Mouse (Mus musculus) liver (tissue): ENCODE data around the gene Naa25.

Experiments
- DNase-seq: peaks from one replicate; pipeline ENCODE4 v3.0.0-alpha.2; 2020; ENCODE audit warnings: mixed read lengths

Naa25 gene

DNA sequence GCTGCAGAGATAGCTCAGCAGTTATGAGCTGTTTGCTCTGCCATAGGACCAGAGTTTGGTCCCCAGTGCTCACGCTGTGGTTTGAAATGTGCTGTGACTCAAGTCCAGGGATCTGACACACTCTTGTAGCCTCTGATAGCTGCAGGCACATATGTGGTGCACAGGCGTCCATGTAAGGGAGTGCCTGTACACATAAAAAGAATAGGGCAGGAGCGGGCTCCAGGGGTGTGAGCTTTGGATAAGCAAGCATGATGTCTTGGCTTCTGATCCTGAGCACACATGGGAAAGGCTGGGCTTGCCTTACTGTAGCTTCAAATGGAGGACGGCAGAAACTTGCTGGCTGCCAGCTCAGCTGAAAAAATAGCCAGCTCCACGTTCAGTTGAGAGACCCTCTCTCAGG lies 2.1 kb upstream of the Naa25 start:
- no peak for DNase-seq

DNA sequence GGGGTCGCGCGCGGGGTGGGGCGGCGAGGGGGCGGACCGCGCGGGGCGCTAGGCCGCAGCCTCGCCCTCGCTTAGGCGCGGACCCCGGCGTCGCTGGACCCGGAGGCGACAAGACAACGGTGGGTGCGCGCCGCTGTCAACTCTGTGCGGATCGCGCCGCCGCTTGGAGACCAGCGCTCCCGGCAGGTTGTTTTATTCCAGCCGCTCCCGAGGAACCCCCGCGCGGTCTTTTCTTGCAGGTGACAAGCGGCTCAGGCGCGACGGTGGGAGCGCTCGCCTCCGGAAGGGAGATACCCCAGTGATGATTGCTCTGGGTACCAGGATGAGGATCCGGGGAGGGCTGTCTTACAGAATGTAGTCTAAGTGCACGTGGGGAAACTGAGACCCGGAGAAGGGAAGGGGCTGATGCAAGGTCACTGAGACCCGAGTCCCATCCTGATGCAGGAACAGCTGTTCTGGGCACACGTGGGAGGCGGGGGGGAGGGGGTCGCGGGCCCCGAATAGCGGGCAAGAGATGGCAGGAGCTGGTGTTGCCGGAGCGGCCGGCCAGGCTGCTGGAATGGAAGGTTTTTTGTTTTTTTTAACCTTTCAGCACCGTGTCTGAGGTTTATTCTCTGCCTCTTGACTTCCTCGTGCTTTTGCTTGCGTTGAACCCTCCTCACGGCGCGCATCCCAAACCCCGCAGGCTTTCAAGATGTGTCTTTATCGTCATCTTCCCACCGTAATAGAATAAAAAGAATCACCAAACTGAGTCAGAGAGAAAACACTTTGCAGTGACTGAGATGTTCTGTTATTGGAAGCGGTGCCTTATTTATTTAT lies 619 bp downstream of the Naa25 start:
- DNase-seq, result peak; percentile 29

DNA sequence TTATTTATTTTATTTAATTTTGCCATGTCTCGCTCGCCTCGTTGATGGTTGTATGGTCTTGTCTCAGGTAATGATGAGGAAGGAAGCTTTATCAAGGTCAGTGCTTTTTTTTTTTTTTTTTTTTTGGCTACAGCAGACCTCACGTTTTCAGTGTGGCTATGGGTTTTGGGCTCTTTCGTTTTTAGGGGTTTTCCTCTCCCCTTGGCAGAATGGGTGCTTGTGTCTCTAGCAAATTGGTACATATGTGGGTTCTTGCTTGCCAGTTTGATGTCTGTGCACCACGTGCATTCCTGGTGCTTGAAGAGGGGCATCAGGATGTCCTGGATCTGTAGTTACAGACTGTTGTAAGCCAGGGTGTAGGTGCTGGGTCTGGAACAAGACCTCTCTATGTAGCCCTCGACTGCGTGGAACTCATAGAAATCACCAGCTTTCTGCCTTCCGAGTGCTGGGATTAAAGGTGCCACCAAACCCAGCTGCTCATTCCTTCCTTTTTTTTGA lies 1.3 kb downstream of the Naa25 start:
- DNase-seq, result no peak

DNA sequence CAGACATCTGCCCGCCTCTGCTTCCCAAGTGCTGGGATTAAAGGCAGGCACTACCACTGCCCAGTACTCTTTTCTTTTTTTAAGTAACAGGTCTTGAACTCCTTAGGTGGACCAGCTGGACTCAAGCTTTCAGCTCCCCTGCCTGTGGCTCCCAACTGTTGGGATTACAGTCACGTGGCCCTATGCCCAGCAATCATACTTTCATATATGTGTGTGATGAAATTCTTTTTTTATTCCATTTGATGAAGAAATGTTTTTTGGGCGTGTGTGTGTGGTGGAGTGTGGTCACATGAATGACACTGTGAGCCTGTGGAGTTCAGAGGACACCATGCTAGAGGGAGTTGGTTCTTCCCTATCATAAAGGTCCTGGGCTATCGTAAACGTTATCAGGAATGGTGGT lies 1.8 kb downstream of the Naa25 start:
- no peak for DNase-seq

DNA sequence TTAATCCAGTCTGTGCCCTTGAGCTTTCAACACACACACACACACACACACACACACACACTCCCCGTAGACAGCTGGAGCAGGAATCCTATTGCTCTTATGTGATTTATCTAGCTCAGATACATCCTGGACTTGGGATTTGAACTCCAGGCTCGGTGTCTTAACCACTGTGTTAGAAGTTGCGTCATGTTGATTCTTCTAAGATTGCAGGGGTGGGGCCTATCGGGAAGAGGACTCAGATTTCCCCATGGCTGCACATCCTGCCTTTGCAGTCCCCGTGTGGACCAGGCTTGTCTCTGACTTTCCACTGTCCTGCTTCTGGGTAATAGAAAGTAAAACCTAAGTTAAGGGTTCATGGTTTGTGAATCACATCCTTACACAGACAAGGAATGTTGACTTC lies 2.3 kb downstream of the Naa25 start:
- DNase-seq, result no peak

DNA sequence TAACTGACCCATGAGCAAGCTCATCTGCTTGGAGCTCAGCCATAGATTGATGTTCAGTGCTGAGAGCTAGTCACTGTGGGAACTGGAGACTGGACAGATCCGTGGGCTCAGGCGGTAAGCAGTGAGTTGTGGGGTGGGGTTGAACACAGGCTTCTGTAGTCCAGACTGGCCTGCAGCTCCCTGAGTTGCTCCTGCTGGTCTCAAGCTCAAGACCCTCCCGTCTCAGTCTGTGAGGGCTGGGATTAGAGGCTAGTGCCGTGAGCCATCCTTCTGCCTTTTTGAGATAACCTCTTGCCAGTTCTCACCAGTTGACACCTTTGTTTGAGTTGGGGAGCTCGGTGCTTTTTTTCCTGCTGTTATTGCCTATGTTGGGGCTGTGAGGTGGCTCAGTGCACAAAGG lies 3.1 kb downstream of the Naa25 start:
- DNase-seq, result no peak

DNA sequence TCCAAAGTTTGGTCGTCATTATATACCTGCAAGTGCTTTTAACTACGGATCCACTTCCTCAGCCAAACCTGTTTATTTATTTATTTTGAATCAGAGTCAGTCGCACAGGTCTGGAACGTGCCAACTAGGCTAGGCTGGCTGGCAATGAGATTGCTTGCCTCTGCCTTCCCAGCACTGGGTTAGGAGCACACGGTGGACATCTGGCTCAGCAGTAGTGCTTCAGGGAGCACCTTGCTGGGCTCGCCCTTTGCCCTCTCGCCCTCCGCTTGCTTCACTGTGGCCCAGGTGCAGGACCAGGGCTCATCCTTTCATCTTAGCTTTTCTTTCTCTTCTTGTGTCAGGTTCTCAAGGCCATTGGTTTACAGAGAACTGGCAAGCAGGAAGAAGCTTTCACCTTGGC lies 10.1 kb downstream of the Naa25 start:
- no peak for DNase-seq

DNA sequence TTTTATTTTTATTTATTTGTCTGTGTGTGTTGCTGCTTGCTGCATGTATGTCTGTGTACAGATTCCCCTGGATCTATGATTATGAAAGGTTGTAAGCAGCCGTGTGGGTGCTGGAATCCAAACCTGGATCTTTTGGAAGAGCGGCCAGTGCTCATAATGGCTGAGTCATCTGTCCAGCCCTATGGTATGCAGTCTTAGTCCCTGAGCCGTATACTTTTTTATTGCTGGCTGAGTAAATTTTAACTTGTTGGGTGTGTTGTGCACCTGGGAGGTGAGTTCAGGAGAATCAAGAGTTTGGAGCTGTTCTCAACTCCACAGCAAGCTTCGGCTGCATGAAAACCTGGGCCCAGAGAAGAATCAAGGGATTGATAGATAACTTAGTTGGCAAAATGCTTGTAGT lies 13.2 kb downstream of the Naa25 start:
- no peak for DNase-seq

DNA sequence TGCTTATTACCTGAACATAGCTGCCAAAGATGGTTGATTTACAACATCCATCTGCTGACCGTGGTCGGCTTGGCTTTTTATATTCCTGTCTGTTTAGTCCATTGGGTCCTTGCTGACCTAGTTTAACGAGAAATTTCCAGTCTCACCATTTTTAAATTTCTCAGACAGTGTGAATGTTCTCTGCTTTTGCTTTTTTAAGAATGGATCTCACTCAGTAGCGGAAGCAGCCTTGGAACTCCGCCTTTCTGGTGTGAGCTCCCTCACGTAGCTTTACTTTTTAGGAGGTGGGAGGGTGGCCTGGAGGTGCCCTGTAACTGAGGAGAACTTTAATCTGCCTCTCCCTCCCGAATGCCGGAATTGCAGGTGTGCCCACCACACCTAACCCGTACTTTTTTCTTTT lies 23.0 kb downstream of the Naa25 start:
- DNase-seq, result no peak

DNA sequence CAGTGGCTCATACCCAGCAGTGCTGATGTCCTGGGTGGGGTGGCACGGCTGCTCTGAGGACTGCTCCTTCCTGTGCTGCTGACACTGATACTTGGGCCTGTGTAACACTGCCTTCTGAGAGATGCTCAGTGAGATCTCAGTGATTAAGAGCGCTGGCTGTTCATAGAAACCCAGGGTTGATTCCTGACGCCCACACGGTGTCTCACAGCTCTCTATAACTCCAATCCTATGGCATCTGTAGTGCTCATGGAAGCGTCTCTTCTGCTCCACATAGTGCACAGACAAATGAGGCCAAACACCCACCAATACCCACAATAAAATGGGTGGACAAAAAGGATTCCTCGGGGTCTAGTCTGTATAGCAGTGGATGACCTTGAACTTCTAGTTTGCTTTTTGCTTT lies 25.1 kb downstream of the Naa25 start:
- no peak for DNase-seq

DNA sequence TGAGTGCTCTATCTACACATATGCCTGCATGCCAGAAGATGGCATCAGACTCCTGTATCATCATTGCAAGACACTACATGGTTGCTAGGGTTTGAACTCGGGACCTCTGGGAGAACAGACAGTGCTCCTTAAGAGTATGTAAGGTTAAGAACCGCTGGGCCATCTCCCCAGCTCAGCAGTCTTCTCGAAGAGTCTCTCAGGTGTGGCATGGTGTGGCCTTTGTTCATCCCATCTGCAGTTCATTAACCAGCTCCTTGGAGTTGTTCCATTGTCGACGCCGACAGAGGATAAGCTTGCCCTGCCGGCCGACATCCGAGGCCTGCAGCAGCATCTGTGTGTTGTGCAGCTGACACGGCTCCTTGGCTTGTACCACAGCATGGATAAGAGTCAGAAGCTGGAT lies 25.6 kb downstream of the Naa25 start:
- DNase-seq, result no peak

DNA sequence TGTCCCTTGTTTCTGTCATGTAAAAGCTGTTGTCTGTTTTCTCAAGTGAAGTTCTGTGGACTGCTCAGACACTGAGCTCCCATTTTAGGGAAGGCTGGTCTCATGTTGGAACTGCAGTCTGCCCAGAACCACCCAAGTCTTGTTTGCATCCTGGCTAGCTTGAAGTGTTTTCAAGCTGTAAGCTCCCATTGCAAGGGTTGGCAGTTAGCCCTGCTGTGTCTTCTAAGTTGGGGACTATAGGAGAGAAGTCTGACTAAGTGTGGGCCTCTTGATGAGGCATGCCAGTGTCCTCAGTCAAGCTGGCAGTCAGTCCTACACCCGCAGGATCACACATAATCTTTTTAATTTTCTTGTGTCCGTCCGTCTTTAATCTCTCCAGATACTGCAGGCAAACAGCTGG lies 31.2 kb downstream of the Naa25 start:
- DNase-seq, result no peak

DNA sequence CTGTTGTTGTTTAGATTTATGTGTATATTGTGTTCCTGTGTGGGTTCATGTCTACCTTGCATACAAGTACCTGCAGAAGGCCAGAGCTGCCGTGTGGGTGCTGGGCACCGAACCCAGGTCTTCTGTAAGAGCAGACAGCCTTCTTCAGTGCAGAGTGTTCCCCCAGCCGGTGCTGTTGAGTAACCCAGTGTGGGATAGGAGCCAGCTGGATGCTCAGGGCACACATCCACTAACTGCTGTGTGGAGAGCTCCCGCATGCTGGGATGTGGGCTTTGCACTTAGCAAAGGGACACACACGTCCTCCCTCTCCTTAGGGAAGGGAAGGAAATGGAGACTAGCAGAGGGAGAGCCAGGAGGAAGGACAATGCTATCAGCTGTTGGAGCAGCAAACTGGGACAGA lies 40.4 kb downstream of the Naa25 start:
- no peak for DNase-seq

DNA sequence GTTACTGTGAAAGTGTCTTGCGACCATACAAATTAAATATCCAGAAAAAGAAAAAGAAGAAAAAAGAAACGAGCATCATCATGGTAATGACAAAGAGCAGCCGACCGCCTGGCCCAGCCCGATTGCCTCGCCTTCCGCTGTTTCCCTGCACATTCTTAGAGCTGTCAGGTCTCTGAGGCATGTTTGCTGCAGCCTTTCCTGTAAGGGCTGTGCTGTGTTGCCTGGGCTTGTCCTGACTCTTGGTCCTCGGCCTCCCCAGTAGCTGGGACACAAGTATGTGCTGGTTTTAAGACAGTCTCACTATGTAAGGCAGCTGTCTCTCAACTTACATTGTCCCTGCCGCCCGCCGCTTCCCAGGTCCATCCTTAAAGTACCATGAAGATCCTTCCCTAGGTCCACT lies 41.0 kb downstream of the Naa25 start:
- no peak for DNase-seq

DNA sequence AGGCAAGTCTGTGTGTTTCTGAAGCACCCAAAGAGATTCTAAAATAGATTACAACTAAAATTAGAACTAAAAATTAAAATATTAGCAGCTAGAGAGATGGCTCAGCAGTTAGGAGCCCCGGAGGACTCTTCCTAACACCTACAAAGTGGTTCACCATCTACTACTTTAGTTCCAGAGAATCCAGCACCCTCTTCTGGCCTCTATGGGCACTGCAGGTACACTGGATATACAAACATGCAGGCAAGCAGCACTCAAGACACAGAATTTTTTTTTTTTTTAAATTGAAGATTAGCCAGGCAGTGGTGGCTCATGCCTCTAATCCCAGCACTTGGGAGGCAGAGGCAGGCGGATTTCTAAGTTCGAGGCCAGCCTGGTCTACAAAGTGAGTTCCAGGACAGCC lies 45.8 kb downstream of the Naa25 start:
- DNase-seq, result peak; percentile 72

DNA sequence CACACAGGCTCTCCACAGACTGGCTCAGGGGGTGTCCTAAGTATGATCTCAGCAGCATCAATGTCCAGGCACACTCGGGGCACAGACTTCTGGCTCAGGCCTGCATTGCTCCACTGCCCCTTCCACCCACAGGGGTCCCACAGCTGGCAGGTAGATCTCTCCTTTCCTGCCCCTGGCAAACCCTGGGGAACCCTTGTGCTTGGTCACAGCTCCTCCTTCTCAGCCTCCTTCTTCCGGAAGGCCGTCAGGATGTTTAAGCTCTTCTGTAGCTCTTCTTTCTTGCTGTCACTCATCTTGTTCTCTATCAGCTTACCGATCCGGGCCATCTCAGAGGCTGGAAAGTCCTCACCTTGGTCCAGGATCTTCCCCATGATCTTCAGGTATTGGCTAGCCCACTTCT lies 47.1 kb downstream of the Naa25 start:
- DNase-seq, result no peak

DNA sequence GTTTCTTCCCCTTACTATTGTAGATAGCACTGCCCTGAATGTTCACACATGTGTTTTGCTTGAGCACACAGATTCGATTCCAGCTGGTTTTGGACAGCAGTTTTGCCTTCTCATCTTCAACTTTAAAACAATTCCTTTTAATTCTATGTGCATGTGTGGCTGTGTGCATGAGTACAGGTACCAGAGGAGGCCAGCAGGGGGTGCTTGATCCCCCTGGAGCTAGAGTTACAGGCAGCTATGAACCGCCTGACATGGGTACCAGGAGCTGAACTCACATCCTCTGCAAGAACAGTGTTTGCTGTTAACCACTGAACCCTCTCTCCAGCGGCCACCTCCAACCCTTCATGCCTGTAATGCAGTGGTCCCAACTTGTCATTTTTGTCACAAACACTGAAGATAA lies 50.7 kb downstream of the Naa25 start:
- DNase-seq, result peak; percentile 37

DNA sequence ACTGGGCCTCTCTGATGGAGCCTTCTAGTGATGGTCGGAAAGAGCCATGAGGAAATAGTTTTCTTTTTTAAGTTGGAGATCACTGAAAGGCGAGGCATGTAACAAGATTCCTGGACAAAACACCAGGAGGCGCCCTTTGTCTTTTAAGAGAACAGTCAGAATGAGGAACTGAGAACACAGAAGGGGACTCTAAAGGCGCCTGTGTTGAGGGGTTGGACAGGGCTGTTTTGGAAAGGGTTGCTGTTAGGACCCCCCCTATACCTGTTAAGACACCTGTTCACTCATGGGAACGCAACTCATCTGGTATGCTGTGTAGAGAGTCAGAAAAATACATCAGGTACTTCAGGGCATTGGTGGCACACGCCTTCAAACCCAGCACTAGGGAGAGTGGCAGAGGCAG lies 52.2 kb downstream of the Naa25 start:
- DNase-seq, result peak; percentile 65

DNA sequence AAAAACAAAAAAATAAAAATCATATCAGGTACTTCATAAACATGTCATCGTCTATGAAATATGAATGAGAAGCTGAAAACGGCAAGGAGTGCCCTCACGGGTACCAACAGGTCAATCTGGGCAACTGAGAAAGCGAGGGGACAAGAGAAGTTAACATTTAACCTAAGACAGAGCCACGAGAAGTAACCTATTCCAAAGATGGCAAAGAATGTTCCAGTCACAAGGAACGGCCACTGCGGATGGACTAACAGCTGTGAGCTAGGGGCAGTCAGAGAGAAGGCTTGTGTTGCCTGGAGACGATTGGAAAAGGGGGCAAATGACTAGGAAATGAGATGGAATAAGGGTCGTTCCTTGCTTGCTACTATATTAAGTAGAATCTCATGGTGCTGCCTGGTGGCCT lies 52.7 kb downstream of the Naa25 start:
- DNase-seq, result no peak

DNA sequence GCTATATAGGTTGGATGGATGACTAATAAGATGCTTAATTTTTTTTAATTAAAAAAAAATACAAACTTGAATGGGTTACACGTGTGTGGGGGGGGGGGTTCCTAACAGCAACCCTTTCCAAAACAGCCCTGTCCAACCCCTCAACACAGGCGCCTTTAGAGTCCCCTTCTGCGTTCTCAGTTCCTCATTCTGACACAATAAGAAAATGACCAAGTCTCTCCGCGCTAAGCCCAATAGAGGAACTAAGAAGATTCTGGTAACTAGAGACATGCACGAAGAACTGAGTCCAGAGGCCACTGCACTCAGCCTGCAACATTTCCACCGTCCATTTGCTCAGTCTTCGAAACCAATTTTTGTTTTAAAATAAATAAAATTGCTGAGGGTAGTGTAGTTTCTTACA lies 53.5 kb downstream of the Naa25 start:
- DNase-seq, result no peak

DNA sequence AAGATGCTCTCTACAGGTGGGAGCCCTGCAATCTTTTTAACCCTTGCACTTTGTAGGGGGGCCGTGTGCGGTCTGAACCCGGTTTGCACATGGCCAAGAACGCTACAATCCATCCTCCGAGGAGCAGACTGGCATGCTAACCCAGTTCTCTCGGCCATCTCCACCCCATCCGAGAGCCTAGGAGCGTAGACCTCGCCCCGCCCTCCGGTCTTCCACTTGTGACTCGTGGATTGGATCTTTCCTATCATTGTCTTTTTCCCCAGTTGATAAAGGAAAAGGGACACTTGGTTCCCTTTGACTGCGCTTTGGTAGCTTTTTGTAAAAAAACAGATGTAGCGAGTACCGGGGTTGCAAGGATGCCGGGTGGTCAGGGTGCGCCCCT lies 53.9 kb downstream of the Naa25 start, which contains the start of gene Tmem116:
Gene Tmem116, plus strand, starts transcription at position 250 of the 382 bp plus-strand sequence.
- DNase-seq, result peak; percentile 81

DNA sequence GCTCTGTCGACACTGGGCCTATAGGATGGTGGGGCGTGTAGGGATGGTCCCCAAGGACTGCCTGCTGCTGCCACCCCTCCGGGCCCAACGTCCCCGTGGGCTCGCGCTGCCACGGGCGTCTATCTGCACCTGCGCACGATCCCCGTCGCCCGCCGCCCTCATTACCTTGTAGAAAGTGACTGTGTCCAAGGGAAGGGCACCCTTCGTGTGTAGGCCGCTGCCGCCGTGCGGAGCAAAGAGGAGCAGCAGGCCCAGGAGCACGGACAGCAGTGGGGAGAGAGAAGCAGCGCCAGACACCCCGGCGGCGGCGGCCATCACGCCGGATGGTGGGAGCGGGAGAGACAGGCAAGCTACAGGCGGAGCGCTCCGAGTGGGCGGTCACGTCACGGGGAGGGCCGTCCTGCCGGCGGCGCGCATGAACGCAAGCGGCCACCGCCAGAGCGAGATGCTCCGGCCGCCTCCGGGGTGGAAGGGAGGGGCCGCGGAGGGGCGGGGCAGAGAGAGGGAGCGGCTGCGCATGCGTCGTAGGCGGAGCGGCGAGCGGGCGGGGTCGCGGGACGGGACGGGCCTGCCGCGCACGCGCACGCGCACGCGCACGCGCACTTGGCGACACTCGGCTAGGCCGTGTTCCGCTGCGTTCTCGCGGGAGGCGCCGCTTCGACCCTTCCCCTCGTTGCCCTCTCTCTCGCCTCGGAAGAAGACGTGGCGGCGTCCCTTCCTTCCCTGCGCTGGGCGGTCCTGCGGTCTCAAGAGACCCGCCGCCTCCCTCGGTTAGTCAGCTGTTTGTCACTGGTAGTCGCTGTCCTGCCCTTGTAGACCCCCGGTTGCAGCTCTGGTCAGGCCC lies 54.5 kb downstream of the Naa25 start, which contains the start of gene Erp29:
Gene Erp29, minus strand, starts transcription at position 481 of the 844 bp plus-strand sequence.
- peak; percentile 99 for DNase-seq

DNA sequence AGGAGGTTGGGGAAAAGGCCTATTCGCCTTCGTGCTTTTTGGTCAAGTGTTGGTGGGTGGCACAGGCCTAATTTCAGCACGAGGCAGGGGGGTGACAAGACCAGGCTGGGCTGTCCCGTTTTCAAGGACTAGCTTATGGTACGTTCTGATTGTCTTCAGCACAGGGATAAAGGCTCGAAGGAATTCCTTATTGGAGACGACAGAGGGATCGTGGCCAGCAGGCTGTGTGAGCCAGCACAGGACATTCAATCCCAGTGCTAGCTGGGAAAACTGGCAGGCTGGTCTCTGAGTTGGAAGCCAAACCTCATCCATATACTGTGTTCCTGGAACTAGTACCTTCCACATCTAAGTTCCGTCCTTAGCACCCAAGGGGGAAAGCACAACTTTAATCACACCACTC lies 55.2 kb downstream of the Naa25 start:
- no peak for DNase-seq
